Mouse (Mus musculus): ENCODE results near the gene Epop.

Gene Epop

GRCm38 (mm10) chr11:97629576-97629975 is at the start of gene Epop:
Epop (minus strand) TSS chr11:97629702.
- peak; percentile 87 for DNase-seq (ENCODE audit: low read depth, low spot score)

- no peak for DNase-seq (ENCODE audit: low read depth, low spot score)
These were observed 48.8 kb upstream of the Epop start for GRCm38 (mm10) chr11:97678301-97678700.

GRCm38 (mm10) chr11:97677842-97678241 is 48.3 kb upstream of the Epop start:
- DNase-seq (ENCODE audit: low read depth, low spot score): no peak

GRCm38 (mm10) chr11:97677381-97677780 is 47.9 kb upstream of the Epop start:
- DNase-seq (ENCODE audit: low read depth, low spot score): no peak

GRCm38 (mm10) chr11:97676050-97676754 is 46.7 kb upstream of the Epop start:
- no peak for DNase-seq (ENCODE audit: low read depth, low spot score)

GRCm38 (mm10) chr11:97673148-97673547 is 43.6 kb upstream of the Epop start:
- DNase-seq (ENCODE audit: low read depth, low spot score): no peak

- no peak for DNase-seq (ENCODE audit: low read depth, low spot score)
These were observed 41.6 kb upstream of the Epop start for GRCm38 (mm10) chr11:97671177-97671527.

- DNase-seq (ENCODE audit: low read depth, low spot score): no peak
These were observed 41.0 kb upstream of the Epop start for GRCm38 (mm10) chr11:97670234-97671176.

GRCm38 (mm10) chr11:97669829-97670228 is 40.3 kb upstream of the Epop start:
- DNase-seq (ENCODE audit: low read depth, low spot score): no peak

- DNase-seq (ENCODE audit: low read depth, low spot score): no peak
These were observed 39.8 kb upstream of the Epop start for GRCm38 (mm10) chr11:97669268-97669667.

- DNase-seq (ENCODE audit: low read depth, low spot score): no peak
These were observed 38.7 kb upstream of the Epop start for GRCm38 (mm10) chr11:97668160-97668559.

- DNase-seq (ENCODE audit: low read depth, low spot score): no peak
These were observed 37.3 kb upstream of the Epop start for GRCm38 (mm10) chr11:97666794-97667193.

GRCm38 (mm10) chr11:97666221-97666620 is 36.7 kb upstream of the Epop start:
- no peak for DNase-seq (ENCODE audit: low read depth, low spot score)

- no peak for DNase-seq (ENCODE audit: low read depth, low spot score)
These were observed 35.9 kb upstream of the Epop start for GRCm38 (mm10) chr11:97665431-97665830.

- no peak for DNase-seq (ENCODE audit: low read depth, low spot score)
These were observed 35.3 kb upstream of the Epop start for GRCm38 (mm10) chr11:97664771-97665240.

- no peak for DNase-seq (ENCODE audit: low read depth, low spot score)
These were observed 34.8 kb upstream of the Epop start for GRCm38 (mm10) chr11:97664339-97664665.

- no peak for DNase-seq (ENCODE audit: low read depth, low spot score)
These were observed 34.2 kb upstream of the Epop start for GRCm38 (mm10) chr11:97663528-97664338.

- no peak for DNase-seq (ENCODE audit: low read depth, low spot score)
These were observed 33.5 kb upstream of the Epop start, which contains the start of gene Mllt6 for GRCm38 (mm10) chr11:97662893-97663527. Mllt6 (plus strand) TSS chr11:97663414.

GRCm38 (mm10) chr11:97662207-97662892 is 32.8 kb upstream of the Epop start:
- DNase-seq (ENCODE audit: low read depth, low spot score): peak; percentile 100

- peak; percentile 99 for DNase-seq (ENCODE audit: low read depth, low spot score)
These were observed 32.2 kb upstream of the Epop start for GRCm38 (mm10) chr11:97661648-97662133.
